Mouse (Mus musculus) small intestine, adult 2 months (tissue): ENCODE measurements around the gene Clec2e.

Experiments used
- CTCF ChIP-seq: fragments of 200-500 bp; IDR thresholded peaks from 2 replicates; pipeline ENCODE4 v1.5.1; 2012; ENCODE audit warnings: low read depth, mild to moderate bottlenecking, control low read depth, inconsistent platforms, low read length, moderate library complexity, mixed read lengths; ENCODE audit not compliant: insufficient replicate concordance, insufficient read length; ENCODE audit errors: extremely low read depth
- POLR2A ChIP-seq: fragments of 200-500 bp; IDR thresholded peaks from 2 replicates; pipeline ENCODE4 v1.6.1; 2012; ENCODE audit warnings: low read depth, mild to moderate bottlenecking, control low read depth, inconsistent platforms, low read length, moderate library complexity

- TF ChIP-seq CTCF = no peak
- TF ChIP-seq POLR2A = no peak
Observed at GRCm38 (mm10) chr6:129051731-129052130, 49.0 kb downstream of the Clec2e start.
